Mouse (Mus musculus): ENCODE measurements at regions not wholly inside any gene's neighbourhood (a gene's known extent, or its start where the extent isn't known, plus 50 kb on each side); places are given as distances from the start of the nearest gene placed in this dataset.

DNA sequence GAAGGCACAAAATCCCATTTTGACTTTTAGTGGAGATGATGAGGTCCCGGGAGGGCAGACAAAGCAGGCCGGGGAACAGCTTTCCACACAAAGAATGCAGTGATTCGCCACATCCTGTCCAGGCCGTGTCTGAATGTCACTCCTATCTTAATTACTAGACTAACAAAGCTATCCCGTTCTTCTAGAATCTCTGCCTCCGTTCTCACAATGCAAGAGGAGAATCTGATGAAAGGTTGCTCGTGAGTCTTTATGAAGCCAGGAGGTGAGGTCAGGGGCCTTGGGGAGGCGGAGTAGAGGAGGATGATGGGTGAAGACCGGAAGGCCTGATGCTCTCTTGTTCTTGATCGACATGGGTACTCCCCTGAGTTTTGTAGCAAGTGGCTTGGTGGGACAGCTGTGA lies 208.9 kb upstream of the Atp5g3 start:
- no peak for DNase-seq (ENCODE audit: extremely low spot score in 1 of 2, low spot score in 1 of 2)

DNA sequence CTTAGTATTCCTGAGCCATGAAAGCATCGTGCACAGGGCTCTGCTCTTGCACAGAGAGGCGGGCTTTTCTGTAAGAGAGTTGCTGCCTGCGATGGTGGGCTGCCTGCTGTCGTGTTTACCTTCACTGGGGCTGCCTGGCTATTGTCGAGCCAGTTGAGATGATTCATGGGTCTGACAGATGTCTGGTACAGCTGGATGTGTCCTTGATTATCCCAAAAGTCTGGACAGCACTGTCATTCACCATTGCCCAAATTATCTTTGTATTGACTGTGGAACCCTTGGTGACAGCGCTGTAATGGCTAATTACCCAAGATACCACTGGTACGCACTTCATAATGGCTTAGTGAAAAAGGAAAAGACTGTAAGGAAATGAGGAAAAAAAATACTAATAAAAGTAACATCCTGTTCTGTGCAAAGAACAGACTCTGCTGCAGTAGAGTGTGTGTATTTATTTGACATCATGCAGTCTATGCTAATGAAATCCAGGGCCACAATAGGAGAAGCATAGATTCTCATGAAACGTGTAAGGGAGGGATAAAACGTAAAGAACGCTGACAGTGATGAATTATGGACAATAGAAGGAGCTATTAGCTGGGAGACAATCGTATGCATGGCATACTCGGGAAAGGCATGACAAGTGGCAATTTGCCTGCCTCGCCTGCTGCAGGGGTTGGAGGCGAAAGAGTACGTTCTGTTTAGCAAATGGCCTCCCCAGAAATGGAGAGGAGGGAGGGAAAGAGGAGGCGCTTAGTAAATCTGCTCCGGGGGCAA lies 208.2 kb upstream of the Atp5g3 start:
- DNase-seq (ENCODE audit: extremely low spot score in 1 of 2, low spot score in 1 of 2), result no peak

DNA sequence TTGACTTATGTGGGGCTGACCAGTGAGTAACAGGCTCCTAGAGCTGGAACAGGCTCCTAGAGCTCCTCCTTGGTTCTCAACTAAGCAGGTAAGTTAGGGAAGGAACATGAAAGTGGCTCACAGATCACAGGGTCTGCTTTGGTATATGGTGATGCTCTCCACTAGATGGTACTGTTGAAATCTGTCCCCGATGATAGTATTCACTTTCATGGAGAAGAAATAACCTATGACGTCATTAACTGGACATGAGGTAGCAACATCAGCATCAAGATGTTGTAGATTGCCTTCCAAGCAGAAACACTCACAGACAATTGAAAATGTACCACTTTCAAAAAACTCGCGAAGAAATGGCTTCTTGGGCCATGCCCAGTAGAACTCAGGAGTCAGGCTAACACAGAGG lies 195.3 kb upstream of the Atp5g3 start:
- DNase-seq (ENCODE audit: extremely low spot score in 1 of 2, low spot score in 1 of 2), result no peak

DNA sequence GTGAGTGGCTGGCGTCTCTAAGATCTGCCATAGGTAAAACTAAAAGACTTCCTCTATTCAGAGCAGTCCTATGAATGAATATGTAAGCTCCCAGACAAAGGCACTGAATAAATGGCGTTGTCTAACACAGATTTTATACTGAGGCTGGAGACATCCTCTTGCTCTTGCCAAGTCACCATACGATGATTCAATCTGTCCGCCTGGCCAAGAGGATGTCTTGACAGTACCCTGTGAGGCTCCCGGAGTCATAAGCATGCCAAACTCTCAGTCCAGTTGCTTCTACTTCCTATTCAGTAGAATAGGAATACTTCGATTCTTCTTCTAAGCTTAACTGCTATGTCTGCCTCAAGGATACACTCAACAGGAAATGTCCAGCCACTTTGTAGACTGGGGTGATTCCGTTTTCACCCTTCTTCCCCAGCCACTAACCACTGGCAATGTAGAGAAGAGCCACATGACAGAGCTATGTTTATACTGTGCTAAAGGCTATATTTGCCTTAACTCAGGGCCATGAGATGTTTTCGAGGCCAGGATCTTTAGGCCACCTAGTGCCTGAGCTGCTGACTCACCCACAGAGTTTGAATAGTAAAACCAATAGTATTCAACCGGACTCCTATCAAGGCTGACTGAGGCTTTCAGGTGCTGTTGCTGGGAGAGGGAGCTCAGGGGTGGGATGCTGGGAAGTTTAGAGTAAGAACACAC lies 188.7 kb upstream of the Atp5g3 start:
- no peak for DNase-seq (ENCODE audit: extremely low spot score in 1 of 2, low spot score in 1 of 2)

DNA sequence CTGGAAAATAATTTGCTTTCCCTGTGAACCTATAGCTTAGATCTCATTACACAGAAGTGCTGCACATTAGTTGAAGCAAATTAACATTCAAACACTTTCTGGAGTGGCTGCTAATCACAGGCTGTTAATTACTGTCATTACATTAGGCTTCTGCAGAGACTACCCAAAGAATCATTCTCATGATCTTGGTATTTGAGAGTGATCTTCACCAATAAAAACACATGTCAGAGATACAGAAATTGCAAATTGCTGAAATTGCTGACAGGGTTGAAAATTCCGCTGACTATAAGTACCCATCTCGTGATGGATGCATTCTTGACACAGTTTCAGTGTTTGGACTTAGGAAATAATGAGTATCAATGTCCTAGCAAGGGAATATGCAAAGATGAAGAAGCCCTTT lies 185.7 kb upstream of the Atp5g3 start:
- no peak for DNase-seq (ENCODE audit: extremely low spot score in 1 of 2, low spot score in 1 of 2)

DNA sequence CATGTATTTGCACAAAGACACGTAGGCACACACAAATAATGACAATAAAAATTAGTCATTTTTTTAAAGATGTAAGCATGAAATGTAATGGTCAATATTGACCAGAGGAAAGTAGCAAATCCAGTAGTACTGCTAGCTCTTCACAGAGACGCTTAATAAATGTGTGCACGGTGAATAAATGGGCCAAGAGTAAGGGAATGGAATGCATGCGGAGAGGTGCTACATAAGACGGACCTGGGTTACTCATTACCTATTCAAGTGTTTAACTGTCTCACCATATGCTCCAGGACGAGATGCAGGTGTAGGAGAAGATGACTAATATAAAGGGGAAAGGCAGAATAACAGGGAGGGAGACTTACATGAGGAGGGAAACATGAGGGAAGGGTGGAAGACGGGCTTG lies 182.4 kb upstream of the Atp5g3 start:
- no peak for DNase-seq (ENCODE audit: extremely low spot score in 1 of 2, low spot score in 1 of 2)

DNA sequence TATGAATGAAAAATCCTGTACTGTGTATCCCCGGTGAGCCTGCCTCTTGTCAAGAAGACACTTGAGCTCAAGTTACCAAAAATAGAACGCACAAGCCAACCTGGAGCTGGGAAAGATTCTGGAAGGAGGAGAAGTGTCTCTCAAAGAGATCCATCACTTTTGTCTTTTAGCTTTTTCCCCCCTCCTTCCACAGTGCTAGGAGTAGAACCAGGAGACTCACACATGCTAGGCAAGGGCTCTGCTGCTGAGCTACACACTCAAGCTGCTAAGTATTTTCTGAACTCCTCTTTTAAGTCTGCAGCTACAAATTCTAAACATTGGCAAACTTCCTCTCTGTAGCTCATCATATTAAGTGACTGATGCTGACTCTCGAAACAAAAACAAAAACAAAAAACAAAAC lies 176.2 kb upstream of the Atp5g3 start:
- DNase-seq (ENCODE audit: extremely low spot score in 1 of 2, low spot score in 1 of 2), result no peak

DNA sequence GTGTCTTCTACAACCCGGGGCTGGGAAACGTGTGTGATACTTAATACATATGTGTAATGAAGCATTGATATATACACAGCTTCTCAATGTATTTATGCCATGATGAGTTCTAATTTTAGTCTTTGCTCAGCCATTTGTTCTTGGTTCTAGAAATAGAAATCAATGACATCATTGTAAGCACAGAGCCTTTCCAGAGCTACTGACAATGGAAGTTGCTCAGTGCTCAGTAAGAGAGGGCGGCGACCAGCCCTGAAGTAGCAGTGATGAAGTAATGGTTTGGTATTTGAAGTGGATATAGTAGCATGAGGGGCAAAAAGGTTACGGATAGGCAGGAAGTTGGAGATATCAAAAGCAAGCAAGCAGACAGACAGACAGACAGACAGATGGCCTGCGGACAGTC lies 173.8 kb upstream of the Atp5g3 start:
- DNase-seq (ENCODE audit: extremely low spot score in 1 of 2, low spot score in 1 of 2), result no peak

DNA sequence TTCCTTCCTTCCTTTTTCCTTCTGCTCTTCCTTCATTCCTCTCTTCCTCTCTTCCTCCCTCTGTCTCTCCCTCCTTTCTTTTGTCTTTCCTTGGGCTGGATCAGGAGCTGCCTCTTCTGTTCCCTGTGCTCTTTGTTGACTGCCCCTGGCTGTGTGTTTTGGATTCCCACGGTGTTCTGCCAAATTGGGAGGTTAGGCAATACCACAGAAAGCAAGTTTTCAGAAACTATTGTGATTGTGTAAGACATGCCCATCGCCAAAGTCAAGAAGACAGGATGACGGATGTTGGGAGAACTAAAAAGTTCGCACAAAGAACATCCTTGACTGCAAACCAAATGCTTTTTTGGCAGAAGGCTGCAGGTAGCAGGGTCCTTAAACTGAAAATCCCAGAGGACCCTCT lies 165.6 kb upstream of the Atp5g3 start:
- no peak for DNase-seq (ENCODE audit: extremely low spot score in 1 of 2, low spot score in 1 of 2)

DNA sequence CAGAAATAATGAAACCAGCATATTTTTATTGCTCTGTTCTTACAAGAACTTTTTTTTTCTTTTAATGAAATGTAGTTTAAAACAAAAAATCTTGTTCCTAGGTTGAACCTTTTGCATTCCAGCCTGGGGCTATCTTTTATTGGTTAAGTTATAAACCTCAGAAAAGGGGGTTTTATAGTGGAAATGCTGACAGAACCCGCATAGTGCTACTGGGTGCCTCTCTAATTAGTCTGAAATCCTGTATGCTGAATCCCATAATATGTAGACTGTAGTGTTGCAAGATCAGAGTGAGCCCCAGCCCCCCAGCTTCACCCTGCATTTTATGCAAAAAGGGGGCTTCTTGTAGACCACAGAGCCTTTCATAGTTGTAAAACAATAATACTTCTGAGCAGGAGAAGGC lies 164.4 kb upstream of the Atp5g3 start:
- DNase-seq (ENCODE audit: extremely low spot score in 1 of 2, low spot score in 1 of 2), result no peak

DNA sequence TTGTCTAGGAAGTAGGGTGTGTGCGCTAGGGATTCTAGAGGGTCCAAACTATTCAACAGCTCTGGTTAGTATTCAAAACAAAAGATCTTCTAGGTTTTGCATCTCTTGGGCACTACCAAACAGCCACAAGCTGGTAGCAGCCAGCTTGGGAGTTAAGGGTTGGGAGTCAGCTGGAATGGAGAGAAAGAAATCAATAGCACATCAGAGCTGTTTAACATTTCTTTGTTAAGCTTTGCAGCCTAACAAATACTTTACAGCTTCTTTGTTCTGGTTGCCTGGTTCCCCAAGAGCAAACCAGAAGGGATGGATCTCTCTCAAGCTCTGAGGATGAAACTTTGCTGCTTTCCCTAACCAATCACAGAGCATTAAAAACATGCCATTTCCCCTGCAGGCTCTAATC lies 162.3 kb upstream of the Atp5g3 start:
- no peak for DNase-seq (ENCODE audit: extremely low spot score in 1 of 2, low spot score in 1 of 2)

DNA sequence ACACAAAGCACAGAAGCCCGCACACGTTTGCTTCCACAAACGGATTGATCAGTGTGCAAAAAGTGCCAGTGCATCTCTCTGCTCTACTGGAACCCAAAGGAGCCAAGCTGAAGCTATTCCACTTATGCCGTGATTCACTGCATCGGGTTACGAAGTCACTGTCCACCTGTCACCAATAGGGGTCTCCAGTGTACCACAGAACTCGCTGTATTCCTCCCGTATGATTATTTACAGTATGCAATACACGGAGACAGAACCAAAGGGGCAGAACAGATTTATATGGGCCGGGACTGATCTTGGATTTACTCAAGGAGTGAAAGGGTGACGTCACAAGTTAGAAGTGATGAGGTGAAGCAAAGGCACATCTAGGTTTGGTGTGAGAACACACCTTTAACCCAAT lies 155.5 kb upstream of the Atp5g3 start:
- DNase-seq (ENCODE audit: extremely low spot score in 1 of 2, low spot score in 1 of 2), result peak; percentile 42 to 86

DNA sequence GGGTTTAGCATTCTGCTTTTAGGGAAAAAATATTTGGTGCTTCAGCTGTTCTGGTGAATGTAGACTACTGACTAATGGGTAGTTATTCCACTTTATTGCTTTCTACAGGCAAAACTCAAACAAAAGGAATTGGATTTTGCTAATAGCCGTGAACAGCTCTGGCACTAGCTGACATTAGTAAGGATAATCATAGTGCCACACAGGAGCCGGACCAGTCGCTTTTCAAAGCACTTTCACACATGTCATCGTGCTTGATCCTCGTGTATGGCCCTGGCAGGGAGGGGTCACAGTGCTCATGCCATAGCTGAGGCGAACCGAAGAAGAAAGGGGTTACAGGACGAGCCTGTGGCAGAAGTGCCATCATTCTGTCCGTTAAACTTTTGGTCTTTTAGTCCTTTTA lies 153.2 kb upstream of the Atp5g3 start:
- no peak for DNase-seq (ENCODE audit: extremely low spot score in 1 of 2, low spot score in 1 of 2)

DNA sequence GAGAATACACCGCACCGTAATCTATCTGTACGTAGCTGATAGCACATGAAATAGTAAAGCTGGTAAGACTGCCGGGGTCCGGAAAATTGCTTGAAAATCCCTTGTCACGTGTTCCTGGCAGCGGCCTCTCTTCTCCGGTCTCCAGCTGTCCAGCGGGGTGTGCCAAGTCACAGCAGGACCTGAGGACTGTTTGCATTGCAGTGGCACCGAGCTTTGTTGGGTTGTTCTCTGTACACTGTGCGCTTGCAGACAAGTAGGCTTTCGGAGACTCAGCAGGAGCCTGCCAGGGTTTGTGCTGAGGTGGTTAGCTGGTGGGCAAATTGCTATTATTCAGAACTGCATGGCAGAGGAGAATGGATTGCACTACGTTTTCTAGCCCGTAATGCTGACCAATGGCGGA lies 152.7 kb upstream of the Atp5g3 start:
- DNase-seq (ENCODE audit: extremely low spot score in 1 of 2, low spot score in 1 of 2), result peak in 1 of 2 experiments; percentile 12

DNA sequence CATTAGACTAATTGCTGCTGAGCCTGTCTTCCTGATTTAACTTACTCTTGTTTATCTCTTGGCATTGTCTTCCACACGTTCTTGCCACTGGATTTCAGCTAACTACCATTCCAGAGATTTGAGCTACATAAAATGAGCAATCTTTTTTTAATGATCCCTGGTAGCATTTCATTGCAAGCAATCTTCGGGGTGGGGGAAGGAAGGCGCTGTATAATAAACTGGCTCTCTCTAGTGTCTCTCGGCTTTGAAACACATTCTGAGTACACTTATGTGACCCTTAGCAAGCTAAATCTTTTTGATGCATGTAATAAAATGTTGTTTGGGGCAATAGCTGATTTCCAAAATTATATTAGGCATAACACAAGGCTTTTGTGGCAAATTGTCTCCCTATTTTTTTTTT lies 152.2 kb upstream of the Atp5g3 start:
- no peak for DNase-seq (ENCODE audit: extremely low spot score in 1 of 2, low spot score in 1 of 2)

DNA sequence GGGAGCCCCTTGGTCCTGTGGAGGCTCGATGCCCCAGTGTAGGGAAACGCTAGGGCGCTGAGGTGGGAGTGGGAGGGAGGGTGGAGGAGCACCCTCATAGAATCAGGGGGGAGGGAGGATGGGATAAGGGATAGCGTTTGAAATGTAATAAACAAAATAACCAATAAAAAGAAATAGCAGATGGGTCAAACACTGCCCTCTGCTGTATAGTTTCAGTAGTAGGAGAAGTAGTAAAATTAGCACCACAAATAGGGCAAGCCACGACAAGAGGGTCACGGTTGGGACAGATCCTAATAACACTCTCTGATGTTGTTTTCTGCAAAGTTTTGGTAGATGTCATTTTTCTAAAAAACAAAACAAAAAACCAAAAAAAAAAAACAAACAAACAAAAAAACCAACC lies 131.3 kb upstream of the Atp5g3 start:
- no peak for DNase-seq (ENCODE audit: extremely low spot score in 1 of 2, low spot score in 1 of 2)

DNA sequence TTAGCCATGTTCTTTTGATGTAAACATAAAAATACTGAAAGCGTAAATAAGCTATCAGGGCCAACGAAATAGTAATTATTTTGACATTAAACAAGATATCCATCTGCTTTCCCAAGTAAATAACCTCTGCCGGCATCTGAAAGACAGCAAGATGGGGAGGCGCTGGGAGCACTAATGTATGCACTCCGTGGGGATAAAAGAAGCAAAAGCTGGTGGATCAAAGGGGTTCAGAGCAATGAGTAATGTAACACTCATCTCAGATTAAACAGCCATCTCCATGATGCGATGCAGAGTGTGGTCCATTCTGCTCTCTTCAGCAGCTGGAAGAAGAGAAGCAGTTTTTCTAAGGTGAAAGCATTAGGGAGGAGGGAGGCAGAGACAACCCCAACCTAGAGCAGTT lies 128.5 kb upstream of the Atp5g3 start:
- no peak for DNase-seq (ENCODE audit: extremely low spot score in 1 of 2, low spot score in 1 of 2)

DNA sequence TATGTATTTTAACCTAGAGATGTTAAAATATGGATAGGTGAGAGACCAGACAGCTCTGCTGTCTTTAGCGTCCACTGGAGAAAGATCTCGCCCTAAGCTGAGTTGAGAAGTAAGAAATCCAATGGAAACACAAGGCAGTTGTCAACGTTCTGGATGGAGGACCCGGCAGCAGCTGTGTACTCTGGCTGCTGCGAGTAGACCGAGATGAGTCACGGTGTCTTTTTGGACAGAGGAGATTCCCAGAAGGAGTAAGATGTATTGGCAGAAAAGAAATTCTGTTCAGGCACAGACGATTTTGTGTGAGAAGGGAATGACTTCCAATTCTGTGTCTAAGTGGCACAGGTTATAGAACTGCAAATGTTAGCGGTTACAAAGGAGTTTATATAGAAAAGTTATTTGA lies 124.9 kb upstream of the Atp5g3 start:
- no peak for DNase-seq (ENCODE audit: extremely low spot score in 1 of 2, low spot score in 1 of 2)

DNA sequence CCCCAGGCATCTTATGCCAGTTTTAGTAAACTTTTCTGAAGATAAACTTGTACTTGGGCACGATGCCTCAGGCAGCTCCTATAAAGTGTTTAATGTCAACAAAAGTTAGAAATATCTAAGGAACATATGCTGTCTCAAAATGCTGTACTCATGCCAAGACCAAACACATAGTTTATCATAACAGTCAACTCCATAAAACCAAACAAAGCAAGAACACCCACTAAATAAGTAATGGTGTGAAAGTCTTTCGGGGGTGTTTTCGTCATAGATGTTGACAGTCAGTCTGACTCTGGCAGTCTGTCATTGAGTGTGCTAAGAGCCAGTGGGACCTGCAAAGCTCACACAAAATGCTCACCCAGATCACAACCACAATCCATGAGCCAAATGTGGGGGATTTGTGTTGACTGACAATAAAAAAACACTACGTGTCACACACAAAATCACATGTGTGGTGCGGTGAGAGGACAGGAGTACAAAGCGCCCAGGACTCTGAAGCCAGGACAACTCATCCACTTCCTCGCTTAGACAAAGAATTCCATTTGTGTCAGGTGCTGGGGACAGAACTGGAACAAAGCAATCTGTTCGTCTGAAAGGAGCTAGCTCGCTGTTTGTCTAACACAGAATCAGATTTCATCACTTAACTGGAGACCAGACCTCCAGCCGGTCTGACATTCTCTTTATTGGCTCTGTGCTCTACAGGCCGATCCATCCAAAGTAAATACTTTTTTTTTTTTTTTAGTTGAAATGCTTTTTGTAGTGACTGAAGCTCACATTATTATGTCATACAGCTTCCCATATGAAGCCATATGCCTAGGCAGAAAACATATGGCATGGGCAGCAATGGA lies 121.3 kb upstream of the Atp5g3 start:
- DNase-seq (ENCODE audit: extremely low spot score in 1 of 2, low spot score in 1 of 2), result no peak

DNA sequence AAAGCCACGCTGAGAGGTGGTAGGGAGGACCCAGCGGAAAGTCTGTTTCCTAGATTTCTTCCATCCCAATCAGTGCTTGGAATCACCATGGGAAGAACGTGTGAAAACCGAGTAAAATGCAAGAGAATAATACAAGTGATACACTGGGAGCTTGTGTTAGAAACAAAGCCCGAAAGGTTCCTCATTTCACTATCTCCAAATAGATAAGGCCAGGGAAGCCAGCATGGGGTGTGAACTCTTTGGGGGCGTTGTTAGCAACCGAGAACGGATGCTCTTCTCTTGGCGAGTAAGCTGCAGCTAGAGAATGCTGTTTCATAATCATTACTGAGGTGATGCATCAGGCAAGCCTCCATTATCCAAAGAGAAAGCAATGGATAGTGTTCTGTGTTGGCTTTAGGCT lies 118.8 kb upstream of the Atp5g3 start:
- no peak for DNase-seq (ENCODE audit: extremely low spot score in 1 of 2, low spot score in 1 of 2)

DNA sequence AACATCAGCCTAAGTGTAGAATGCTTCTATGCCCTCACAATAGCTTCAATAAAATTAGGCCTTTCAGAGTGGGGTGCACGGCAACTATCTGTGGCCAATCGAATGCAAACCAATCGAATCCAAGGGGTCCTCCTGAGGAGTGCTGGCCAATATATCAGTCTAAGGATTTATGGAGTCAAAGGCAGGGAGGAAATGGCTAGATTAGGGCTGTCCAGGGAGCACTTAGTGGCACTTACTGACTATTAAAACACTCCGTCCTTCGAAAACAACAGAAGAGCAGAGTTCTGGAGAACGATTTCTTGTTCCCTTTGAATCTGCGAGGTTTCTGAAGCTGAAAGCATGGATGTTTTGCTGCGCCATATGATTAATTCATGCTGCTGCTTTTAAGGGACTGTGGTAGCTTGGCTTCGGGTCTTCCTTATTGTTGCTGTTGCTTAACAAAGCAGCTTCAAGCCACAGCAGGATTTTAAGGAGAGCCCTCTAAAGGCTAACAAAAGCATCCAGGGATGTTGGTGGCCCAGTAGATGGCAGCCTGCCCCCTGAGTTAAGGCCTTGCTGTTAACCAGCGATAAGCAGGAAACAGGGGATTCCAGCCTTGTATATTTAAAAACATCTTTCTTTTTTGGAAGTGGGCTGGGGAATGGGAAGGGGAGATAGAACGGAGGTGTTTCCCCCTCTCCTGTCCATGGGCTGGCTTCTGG lies 116.4 kb upstream of the Atp5g3 start:
- peak; percentile 13 to 65 for DNase-seq (ENCODE audit: extremely low spot score in 1 of 2, low spot score in 1 of 2)
